Mouse (Mus musculus) cerebellum, postnatal 10 days (tissue): ENCODE measurements around the gene Ripor2.
A peak's percentile ranks its signal among the peaks of the same experiment; 100 is the strongest.

Source experiments
- DNase-seq, 2 experiments: peaks; one replicate each; pipeline ENCODE4 v3.0.0; 2021; ENCODE audit warnings: mixed read lengths in 2 of 2

Gene Ripor2

GRCm38 (mm10) chr13:24581833-24582232 is at the start of gene Ripor2:
Gene Ripor2, plus strand, starts transcription at chr13:24582189.
- peak; percentile 57 to 59 for DNase-seq

- no peak for DNase-seq
Measured at GRCm38 (mm10) chr13:24536531-24537167, 45.3 kb upstream of the Ripor2 start.

GRCm38 (mm10) chr13:24538012-24538411 is 44.0 kb upstream of the Ripor2 start:
- no peak for DNase-seq

GRCm38 (mm10) chr13:24538941-24539340 is 43.0 kb upstream of the Ripor2 start:
- peak in 1 of 2 experiments; percentile 32 for DNase-seq

GRCm38 (mm10) chr13:24545677-24546076 is 36.3 kb upstream of the Ripor2 start:
- no peak for DNase-seq

GRCm38 (mm10) chr13:24546801-24547459 is 35.1 kb upstream of the Ripor2 start:
- no peak for DNase-seq

- no peak for DNase-seq
Measured at GRCm38 (mm10) chr13:24548911-24549310, 33.1 kb upstream of the Ripor2 start.

- DNase-seq = peak in 1 of 2 experiments; percentile 16
Measured at GRCm38 (mm10) chr13:24551100-24551931, 30.7 kb upstream of the Ripor2 start.

GRCm38 (mm10) chr13:24552039-24552438 is 29.9 kb upstream of the Ripor2 start:
- DNase-seq = no peak

- DNase-seq = no peak
Measured at GRCm38 (mm10) chr13:24561391-24561790, 20.6 kb upstream of the Ripor2 start.

- DNase-seq = peak in 1 of 2 experiments; percentile 39
Measured at GRCm38 (mm10) chr13:24564706-24565105, 17.3 kb upstream of the Ripor2 start.

GRCm38 (mm10) chr13:24565230-24565949 is 16.6 kb upstream of the Ripor2 start:
- no peak for DNase-seq

- DNase-seq = no peak
Measured at GRCm38 (mm10) chr13:24565950-24566320, 16.1 kb upstream of the Ripor2 start.

- no peak for DNase-seq
Measured at GRCm38 (mm10) chr13:24567176-24567811, 14.7 kb upstream of the Ripor2 start.

GRCm38 (mm10) chr13:24569066-24569465 is 12.9 kb upstream of the Ripor2 start:
- no peak for DNase-seq

- DNase-seq = no peak
Measured at GRCm38 (mm10) chr13:24570716-24571115, 11.3 kb upstream of the Ripor2 start.

GRCm38 (mm10) chr13:24571906-24572305 is 10.1 kb upstream of the Ripor2 start:
- DNase-seq = peak; percentile 20 to 24

- DNase-seq = no peak
Measured at GRCm38 (mm10) chr13:24575126-24575525, 6.9 kb upstream of the Ripor2 start.

GRCm38 (mm10) chr13:24576338-24577119 is 5.5 kb upstream of the Ripor2 start:
- DNase-seq = peak; percentile 80 to 81

- no peak for DNase-seq
Measured at GRCm38 (mm10) chr13:24578317-24578716, 3.7 kb upstream of the Ripor2 start.

- DNase-seq = no peak
Measured at GRCm38 (mm10) chr13:24580759-24581158, 1.2 kb upstream of the Ripor2 start.

- DNase-seq = no peak
Measured at GRCm38 (mm10) chr13:24584403-24584802, 2.4 kb downstream of the Ripor2 start.
